Mouse (Mus musculus) kidney, adult 9 months (tissue): ENCODE data around the gene Itpr2.

ENCODE experiments used
- DNase-seq: peaks from one replicate; pipeline ENCODE4 v3.0.0; 2022

Itpr2 gene

GRCm38 (mm10) chr6:146501866-146502804 lies at the start of gene Itpr2:
Gene Itpr2 (minus strand): TSS chr6:146502223.
- DNase-seq, result peak; percentile 88

GRCm38 (mm10) chr6:146551326-146551725 lies 49.3 kb upstream of the Itpr2 start:
- no peak for DNase-seq

- no peak for DNase-seq
Observed at GRCm38 (mm10) chr6:146550421-146550820, 48.4 kb upstream of the Itpr2 start.

GRCm38 (mm10) chr6:146545289-146545865 lies 43.4 kb upstream of the Itpr2 start:
- DNase-seq, result no peak

- no peak for DNase-seq
Observed at GRCm38 (mm10) chr6:146544622-146545021, 42.6 kb upstream of the Itpr2 start.

- no peak for DNase-seq
Observed at GRCm38 (mm10) chr6:146540386-146540785, 38.4 kb upstream of the Itpr2 start.

- DNase-seq, result no peak
Observed at GRCm38 (mm10) chr6:146538661-146539060, 36.6 kb upstream of the Itpr2 start.

GRCm38 (mm10) chr6:146538071-146538470 lies 36.0 kb upstream of the Itpr2 start:
- no peak for DNase-seq

GRCm38 (mm10) chr6:146537111-146537510 lies 35.1 kb upstream of the Itpr2 start:
- no peak for DNase-seq

GRCm38 (mm10) chr6:146535501-146535900 lies 33.5 kb upstream of the Itpr2 start:
- no peak for DNase-seq

- no peak for DNase-seq
Observed at GRCm38 (mm10) chr6:146533146-146533545, 31.1 kb upstream of the Itpr2 start.

GRCm38 (mm10) chr6:146530769-146531168 lies 28.7 kb upstream of the Itpr2 start:
- peak; percentile 63 for DNase-seq

GRCm38 (mm10) chr6:146530363-146530762 lies 28.3 kb upstream of the Itpr2 start:
- no peak for DNase-seq

- DNase-seq, result no peak
Observed at GRCm38 (mm10) chr6:146527537-146527936, 25.5 kb upstream of the Itpr2 start.

- DNase-seq, result no peak
Observed at GRCm38 (mm10) chr6:146525500-146525899, 23.5 kb upstream of the Itpr2 start.

GRCm38 (mm10) chr6:146521456-146522245 lies 19.6 kb upstream of the Itpr2 start:
- DNase-seq, result no peak

GRCm38 (mm10) chr6:146519019-146519418 lies 17.0 kb upstream of the Itpr2 start:
- no peak for DNase-seq

GRCm38 (mm10) chr6:146515936-146516335 lies 13.9 kb upstream of the Itpr2 start:
- DNase-seq, result no peak

- DNase-seq, result no peak
Observed at GRCm38 (mm10) chr6:146514531-146514948, 12.5 kb upstream of the Itpr2 start.

- no peak for DNase-seq
Observed at GRCm38 (mm10) chr6:146513899-146514298, 11.9 kb upstream of the Itpr2 start.

- DNase-seq, result no peak
Observed at GRCm38 (mm10) chr6:146513384-146513783, 11.4 kb upstream of the Itpr2 start.

GRCm38 (mm10) chr6:146511511-146511910 lies 9.5 kb upstream of the Itpr2 start:
- DNase-seq, result no peak

- DNase-seq, result no peak
Observed at GRCm38 (mm10) chr6:146509891-146510290, 7.9 kb upstream of the Itpr2 start.
